Mouse (Mus musculus): Measurements from ENCODE around the gene Slc46a2. TPM values are rescaled to one million over a fixed set of nuclear protein-coding genes. Genes with fewer than 3 reads are reported as not detected.

Gene Slc46a2
- total and polyA plus RNA-seq, 2 experiments from 2014 or later: 0.12 TPM; not detected in 1

- Histone ChIP-seq H3K36me3 (ENCODE audit: insufficient read depth) (peaks cover 11% of the 10 kb centered on the region; the same call in 1 of the 2 replicates), H3K27ac (ENCODE audit: low read depth, low read length) (no peak overlapping the region), H3K4me2 (ENCODE audit: low read depth) (no peak overlapping the region), H3K9ac (no peak overlapping the region), H3K4me3 (ENCODE audit: low read depth, low read length) (no peak overlapping the region), H3K27me3 (ENCODE audit: insufficient read depth, low read length) (no peaks in the 10 kb centered on the region), H3K9me3 (ENCODE audit: low read length) (no peaks in the 10 kb centered on the region), H3K4me1 (ENCODE audit: insufficient read depth) (no peaks in the 10 kb centered on the region)
- 91% methylated on average over 6 of the region's 6 CpGs for WGBS
- no peak for DNase-seq
- ATAC-seq: no peak
- no peak for TF ChIP-seq CTCF (IDR thresholded peaks at IDR 0.05; ENCODE audit: low read depth)
Observed at GRCm38 (mm10) chr4:59901810-59902209, 13.0 kb downstream of the Slc46a2 start.

GRCm38 (mm10) chr4:59898521-59898919 lies 16.3 kb downstream of the Slc46a2 start:
- TF ChIP-seq CTCF (IDR thresholded peaks at IDR 0.05; ENCODE audit: low read depth): no peak
- ATAC-seq: no peak
- WGBS: 85% methylated on average over 9 of the region's 9 CpGs

GRCm38 (mm10) chr4:59897814-59898520 lies 16.9 kb downstream of the Slc46a2 start:
- no peak for TF ChIP-seq CTCF (IDR thresholded peaks at IDR 0.05; ENCODE audit: low read depth)
- Histone ChIP-seq H3K9me3 (ENCODE audit: low read length) (no peaks in the 10 kb centered on the region), H3K27me3 (ENCODE audit: insufficient read depth, low read length) (no peaks in the 10 kb centered on the region), H3K9ac (no peak overlapping the region), H3K4me2 (ENCODE audit: low read depth) (no peak overlapping the region), H3K36me3 (ENCODE audit: insufficient read depth) (peaks cover 24% of the 10 kb centered on the region), H3K4me3 (ENCODE audit: low read depth, low read length) (no peak overlapping the region), H3K4me1 (ENCODE audit: insufficient read depth) (no peaks in the 10 kb centered on the region), H3K27ac (ENCODE audit: low read depth, low read length) (no peak overlapping the region)
- no peak for ATAC-seq
- WGBS: 84% methylated on average over 12 of the region's 12 CpGs
- no peak for DNase-seq

More at GRCm38 (mm10) chr4:59898521-59898919, 16.3 kb downstream of the Slc46a2 start:
- no peak overlapping the region for H3K4me2 ChIP-seq (ENCODE audit: low read depth)
- no peaks in the 10 kb centered on the region for H3K27me3 ChIP-seq (ENCODE audit: insufficient read depth, low read length)
- peaks cover 24% of the 10 kb centered on the region for H3K36me3 ChIP-seq (ENCODE audit: insufficient read depth)
- H3K4me1 ChIP-seq (ENCODE audit: insufficient read depth): no peaks in the 10 kb centered on the region
- H3K9ac ChIP-seq: no peak overlapping the region
- no peak overlapping the region for H3K27ac ChIP-seq (ENCODE audit: low read depth, low read length)
- no peak for DNase-seq
- H3K4me3 ChIP-seq (ENCODE audit: low read depth, low read length): no peak overlapping the region
- no peaks in the 10 kb centered on the region for H3K9me3 ChIP-seq (ENCODE audit: low read length)

- Histone ChIP-seq H3K9ac (no peak overlapping the region), H3K36me3 (ENCODE audit: insufficient read depth) (peaks cover 24% of the 10 kb centered on the region), H3K27me3 (ENCODE audit: insufficient read depth, low read length) (no peaks in the 10 kb centered on the region), H3K27ac (ENCODE audit: low read depth, low read length) (no peak overlapping the region), H3K4me2 (ENCODE audit: low read depth) (no peak overlapping the region), H3K4me1 (ENCODE audit: insufficient read depth) (no peaks in the 10 kb centered on the region), H3K9me3 (ENCODE audit: low read length) (no peaks in the 10 kb centered on the region), H3K4me3 (ENCODE audit: low read depth, low read length) (no peak overlapping the region)
- ATAC-seq (no peak), DNase-seq (no peak)
- no peak for TF ChIP-seq CTCF (IDR thresholded peaks at IDR 0.05; ENCODE audit: low read depth)
- 52% methylated on average over 5 of the region's 5 CpGs for WGBS
Observed at GRCm38 (mm10) chr4:59896000-59896399, 18.9 kb downstream of the Slc46a2 start.

- 94% methylated on average over 3 of the region's 3 CpGs for WGBS
- ATAC-seq: no peak
- no peak for DNase-seq
- Histone ChIP-seq H3K27ac (ENCODE audit: low read depth, low read length) (no peak overlapping the region), H3K27me3 (ENCODE audit: insufficient read depth, low read length) (no peaks in the 10 kb centered on the region), H3K4me1 (ENCODE audit: insufficient read depth) (no peaks in the 10 kb centered on the region), H3K4me2 (ENCODE audit: low read depth) (no peak overlapping the region), H3K4me3 (ENCODE audit: low read depth, low read length) (no peak overlapping the region), H3K9me3 (ENCODE audit: low read length) (no peaks in the 10 kb centered on the region), H3K9ac (no peak overlapping the region), H3K36me3 (ENCODE audit: insufficient read depth) (peaks cover 28% of the 10 kb centered on the region)
- no peak for TF ChIP-seq CTCF (IDR thresholded peaks at IDR 0.05; ENCODE audit: low read depth)
Observed at GRCm38 (mm10) chr4:59894977-59895575, 19.8 kb downstream of the Slc46a2 start.

GRCm38 (mm10) chr4:59894415-59894814 lies 20.4 kb downstream of the Slc46a2 start:
- Histone ChIP-seq H3K9me3 (ENCODE audit: low read length) (no peaks in the 10 kb centered on the region), H3K9ac (no peak overlapping the region), H3K27me3 (ENCODE audit: insufficient read depth, low read length) (no peaks in the 10 kb centered on the region), H3K27ac (ENCODE audit: low read depth, low read length) (no peak overlapping the region), H3K36me3 (ENCODE audit: insufficient read depth) (peaks cover 28% of the 10 kb centered on the region), H3K4me3 (ENCODE audit: low read depth, low read length) (no peak overlapping the region), H3K4me2 (ENCODE audit: low read depth) (no peak overlapping the region), H3K4me1 (ENCODE audit: insufficient read depth) (no peaks in the 10 kb centered on the region)
- 91% methylated on average over 8 of the region's 8 CpGs for WGBS
- ATAC-seq (no peak), DNase-seq (no peak)
- TF ChIP-seq CTCF (IDR thresholded peaks at IDR 0.05; ENCODE audit: low read depth): no peak

GRCm38 (mm10) chr4:59892731-59893130 lies 22.1 kb downstream of the Slc46a2 start:
- 92% methylated on average over 5 of the region's 5 CpGs for WGBS
- ATAC-seq (no peak), DNase-seq (no peak)
- no peaks in the 10 kb centered on the region for H3K4me1 ChIP-seq (ENCODE audit: insufficient read depth)
- no peak overlapping the region for H3K4me2 ChIP-seq (ENCODE audit: low read depth)
- H3K4me3 ChIP-seq (ENCODE audit: low read depth, low read length): no peak overlapping the region
- H3K27ac ChIP-seq (ENCODE audit: low read depth, low read length): no peak overlapping the region
- no peaks in the 10 kb centered on the region for H3K27me3 ChIP-seq (ENCODE audit: insufficient read depth, low read length)
- H3K36me3 ChIP-seq (ENCODE audit: insufficient read depth): peaks cover 20% of the 10 kb centered on the region
- no peaks in the 10 kb centered on the region for H3K9me3 ChIP-seq (ENCODE audit: low read length)
- no peak for TF ChIP-seq CTCF (IDR thresholded peaks at IDR 0.05; ENCODE audit: low read depth)
- no peak overlapping the region for H3K9ac ChIP-seq

Measured in forebrain, postnatal 0 days (tissue).